Mouse (Mus musculus) limb, embryonic 12.5 days (tissue): ENCODE measurements around the gene Tk2. TPM values are rescaled to one million over a fixed set of nuclear protein-coding genes. Genes with fewer than 3 reads are reported as not detected.

ENCODE experiments used
- ATAC-seq: fragments of 200-750 bp; cut with Nextera tagmentation; 2 replicates; pipeline ENCODE4 v1.8.0; 2017; ENCODE audit warnings: low read depth, moderate TSS enrichment; ENCODE audit not compliant: insufficient number of reproducible peaks, insufficient read depth, low FRiP score, low TSS enrichment
- H3K27ac ChIP-seq: fragments of 300-500 bp; sonication (generic); 2 replicates; pipeline ENCODE4 v1.5.1; 2016; ENCODE audit warnings: mild to moderate bottlenecking, moderate library complexity
- H3K27me3 ChIP-seq: fragments of 300-500 bp; sonication (generic); 2 replicates; pipeline ENCODE4 v1.6.1; 2016; ENCODE audit warnings: mild to moderate bottlenecking, moderate library complexity
- H3K36me3 ChIP-seq: fragments of 300-500 bp; sonication (generic); 2 replicates; pipeline ENCODE4 v1.6.1; 2016; ENCODE audit warnings: mild to moderate bottlenecking, moderate library complexity
- H3K4me1 ChIP-seq: fragments of 300-500 bp; sonication (generic); replicated peaks from 2 replicates; pipeline ENCODE4 v1.6.1; 2016
- H3K4me2 ChIP-seq: fragments of 300-500 bp; sonication (generic); 2 replicates; pipeline ENCODE4 v1.6.1; 2016; ENCODE audit warnings: mild to moderate bottlenecking, moderate library complexity
- H3K4me3 ChIP-seq: fragments of 300-500 bp; sonication (generic); replicated peaks from 2 replicates; pipeline ENCODE4 v1.5.1; 2016; ENCODE audit warnings: mild to moderate bottlenecking
- H3K9ac ChIP-seq: fragments of 300-500 bp; sonication (generic); replicated peaks from 2 replicates; pipeline ENCODE4 v1.6.1; 2016; ENCODE audit warnings: mild to moderate bottlenecking, moderate library complexity
- H3K9me3 ChIP-seq: fragments of 300-500 bp; sonication (generic); 2 replicates; pipeline ENCODE4 v1.6.1; 2016; ENCODE audit warnings: mild to moderate bottlenecking, moderate library complexity
- WGBS: fragments of 180-500 bp; shearing (Covaris S2); methylation state at CpG from one replicate; pipeline ENCODE4 v1.1.7; 2016; 5-methylcytosine and 5-hydroxymethylcytosine counted together
- polyA plus RNA-seq: library from polyadenylated mRNA; unstranded; fragments of >200 nt; fragmentation: Nextera tagmentation; extraction: Ambion mirVana; gene quantifications from 2 replicates; pipeline ENCODE4 v1.2.1, GENCODE M21; 2016

Tk2 gene
- polyA plus RNA-seq, 1 experiment from 2014 or later, result 22.1 TPM

GRCm38 (mm10) chr8:104247908-104248275 is 466 bp downstream of the Tk2 start:
- Histone ChIP-seq H3K4me3 (peak overlapping the region; percentile 82), H3K9ac (peak overlapping the region; percentile 71), H3K9me3 (no peaks in the 10 kb centered on the region), H3K27me3 (no peaks in the 10 kb centered on the region), H3K4me1 (peaks cover 18% of the 10 kb centered on the region), H3K36me3 (peaks cover 13% of the 10 kb centered on the region), H3K4me2 (peak overlapping the region; percentile 84), H3K27ac (no peak overlapping the region)
- WGBS, result 4% methylated on average over 11 of the region's 11 CpGs
- no peak for ATAC-seq

GRCm38 (mm10) chr8:104247054-104247907 is 1.1 kb downstream of the Tk2 start:
- Histone ChIP-seq H3K4me1 (peaks cover 18% of the 10 kb centered on the region), H3K9ac (peak overlapping the region; percentile 71), H3K4me3 (peak overlapping the region; percentile 82), H3K4me2 (peak overlapping the region; percentile 84), H3K27me3 (no peaks in the 10 kb centered on the region), H3K36me3 (peaks cover 20% of the 10 kb centered on the region), H3K27ac (no peak overlapping the region), H3K9me3 (no peaks in the 10 kb centered on the region)
- 71% methylated on average over 22 of the region's 22 CpGs for WGBS
- ATAC-seq, result no peak

GRCm38 (mm10) chr8:104246621-104247020 is 1.7 kb downstream of the Tk2 start:
- Histone ChIP-seq H3K36me3 (peaks cover 26% of the 10 kb centered on the region), H3K9ac (no peak overlapping the region)
- no peak for ATAC-seq

GRCm38 (mm10) chr8:104242038-104242644 is 6.2 kb downstream of the Tk2 start:
- Histone ChIP-seq H3K36me3 (peaks cover 71% of the 10 kb centered on the region), H3K9me3 (no peaks in the 10 kb centered on the region), H3K9ac (no peak overlapping the region), H3K27me3 (no peaks in the 10 kb centered on the region), H3K4me2 (no peak overlapping the region), H3K27ac (no peak overlapping the region), H3K4me1 (0 out of 2 replicates have a peak, but pooled peaks cover 3% of the 10 kb centered on the region), H3K4me3 (no peak overlapping the region)
- 59% methylated on average over 12 of the region's 12 CpGs for WGBS
- ATAC-seq, result no peak

More at GRCm38 (mm10) chr8:104246621-104247020, 1.7 kb downstream of the Tk2 start:
- 86% methylated on average over 4 of the region's 4 CpGs for WGBS
- Histone ChIP-seq H3K4me2 (no peak overlapping the region), H3K27me3 (no peaks in the 10 kb centered on the region), H3K4me1 (peaks cover 11% of the 10 kb centered on the region), H3K27ac (no peak overlapping the region), H3K9me3 (no peaks in the 10 kb centered on the region), H3K4me3 (no peak overlapping the region)

- H3K4me2 ChIP-seq, result no peak overlapping the region
- no peak for ATAC-seq
- H3K9ac ChIP-seq, result no peak overlapping the region
- 90% methylated on average over 10 of the region's 10 CpGs for WGBS
- peaks cover 89% of the 10 kb centered on the region for H3K36me3 ChIP-seq
- H3K27ac ChIP-seq, result no peak overlapping the region
- H3K4me3 ChIP-seq, result no peak overlapping the region
- H3K27me3 ChIP-seq, result no peaks in the 10 kb centered on the region
- H3K4me1 ChIP-seq, result no peaks in the 10 kb centered on the region
- H3K9me3 ChIP-seq, result no peaks in the 10 kb centered on the region
These were observed 8.9 kb downstream of the Tk2 start for GRCm38 (mm10) chr8:104239418-104239861.

GRCm38 (mm10) chr8:104234573-104234972 is 13.8 kb downstream of the Tk2 start:
- Histone ChIP-seq H3K9me3 (no peaks in the 10 kb centered on the region), H3K4me3 (no peak overlapping the region), H3K9ac (no peak overlapping the region), H3K4me2 (no peak overlapping the region), H3K4me1 (no peaks in the 10 kb centered on the region), H3K27ac (no peak overlapping the region), H3K27me3 (no peaks in the 10 kb centered on the region), H3K36me3 (peaks cover 98% of the 10 kb centered on the region)
- 47% methylated on average over 6 of the region's 6 CpGs for WGBS
- no peak for ATAC-seq

GRCm38 (mm10) chr8:104232919-104233318 is 15.4 kb downstream of the Tk2 start:
- no peaks in the 10 kb centered on the region for H3K27me3 ChIP-seq
- H3K9ac ChIP-seq, result no peak overlapping the region
- no peak overlapping the region for H3K27ac ChIP-seq
- H3K4me1 ChIP-seq, result no peaks in the 10 kb centered on the region
- no peak overlapping the region for H3K4me2 ChIP-seq
- WGBS, result 96% methylated on average over 5 of the region's 5 CpGs
- no peak overlapping the region for H3K4me3 ChIP-seq
- peaks cover 97% of the 10 kb centered on the region for H3K36me3 ChIP-seq
- ATAC-seq, result no peak
- H3K9me3 ChIP-seq, result no peaks in the 10 kb centered on the region

GRCm38 (mm10) chr8:104232039-104232438 is 16.3 kb downstream of the Tk2 start:
- no peak for ATAC-seq
- H3K27me3 ChIP-seq, result no peaks in the 10 kb centered on the region
- no peaks in the 10 kb centered on the region for H3K4me1 ChIP-seq
- H3K9ac ChIP-seq, result no peak overlapping the region
- H3K27ac ChIP-seq, result no peak overlapping the region
- no peak overlapping the region for H3K4me2 ChIP-seq
- H3K36me3 ChIP-seq, result peaks cover 97% of the 10 kb centered on the region
- WGBS, result 92% methylated on average over 4 of the region's 4 CpGs
- H3K4me3 ChIP-seq, result no peak overlapping the region
- H3K9me3 ChIP-seq, result no peaks in the 10 kb centered on the region

- 90% methylated on average over 9 of the region's 9 CpGs for WGBS
- no peaks in the 10 kb centered on the region for H3K27me3 ChIP-seq
- no peak overlapping the region for H3K4me3 ChIP-seq
- H3K4me1 ChIP-seq, result no peaks in the 10 kb centered on the region
- no peaks in the 10 kb centered on the region for H3K9me3 ChIP-seq
- no peak overlapping the region for H3K27ac ChIP-seq
- ATAC-seq, result no peak
- H3K9ac ChIP-seq, result no peak overlapping the region
- peaks cover 97% of the 10 kb centered on the region for H3K36me3 ChIP-seq
- no peak overlapping the region for H3K4me2 ChIP-seq
These were observed 18.0 kb downstream of the Tk2 start for GRCm38 (mm10) chr8:104230377-104230776.

- Histone ChIP-seq H3K4me2 (no peak overlapping the region), H3K4me3 (no peak overlapping the region), H3K27ac (no peak overlapping the region), H3K4me1 (no peaks in the 10 kb centered on the region), H3K9ac (no peak overlapping the region), H3K9me3 (peaks cover 12% of the 10 kb centered on the region; the same call in 1 of the 2 replicates), H3K27me3 (no peaks in the 10 kb centered on the region), H3K36me3 (peaks cover 78% of the 10 kb centered on the region)
- 88% methylated on average over 5 of the region's 5 CpGs for WGBS
- no peak for ATAC-seq
These were observed 21.3 kb downstream of the Tk2 start for GRCm38 (mm10) chr8:104227048-104227447.

- peaks cover 8% of the 10 kb centered on the region; the same call in 1 of the 2 replicates for H3K36me3 ChIP-seq
- H3K4me3 ChIP-seq, result no peak overlapping the region
- peaks cover 11% of the 10 kb centered on the region for H3K27me3 ChIP-seq
- H3K27ac ChIP-seq, result no peak overlapping the region
- peaks cover 12% of the 10 kb centered on the region; the same call in 1 of the 2 replicates for H3K9me3 ChIP-seq
- no peaks in the 10 kb centered on the region for H3K4me1 ChIP-seq
- no peak overlapping the region for H3K4me2 ChIP-seq
- 44% methylated on average over 5 of the region's 5 CpGs for WGBS
- 0 out of 2 replicates have a peak, but pooled peaks have one; percentile 36 for ATAC-seq
- H3K9ac ChIP-seq, result no peak overlapping the region
These were observed 28.6 kb downstream of the Tk2 start for GRCm38 (mm10) chr8:104219806-104220205.
